Mouse (Mus musculus): Measurements from ENCODE around the gene Hpdl. TPM values are rescaled to one million over a fixed set of nuclear protein-coding genes. Genes with fewer than 3 reads are reported as not detected.

The Hpdl gene
- polyA plus RNA-seq, 1 experiment from 2014 or later, result 0.30 TPM

GRCm38 (mm10) chr4:116796442-116797110 lies 24.9 kb downstream of the Hpdl start:
- H3K4me1 ChIP-seq (replicated peaks), result no peaks in the 10 kb centered on the region; the same call in 1 of the 2 replicates
- no peak overlapping the region for H3K9ac ChIP-seq
- 0 out of 2 replicates have a peak, but pooled peaks cover 4% of the 10 kb centered on the region for H3K36me3 ChIP-seq (replicated peaks)
- H3K9me3 ChIP-seq (replicated peaks), result no peaks in the 10 kb centered on the region
- no peak overlapping the region for H3K27ac ChIP-seq (replicated peaks)
- no peaks in the 10 kb centered on the region for H3K27me3 ChIP-seq
- no peak overlapping the region for H3K4me2 ChIP-seq
- H3K4me3 ChIP-seq (replicated peaks), result no peak overlapping the region
- ATAC-seq (ENCODE audit: insufficient read depth), result no peak
- WGBS (ENCODE audit: insufficient replicate concordance), result 53% methylated on average over 1 of the region's 1 CpGs

GRCm38 (mm10) chr4:116794273-116794672 lies 27.2 kb downstream of the Hpdl start:
- Histone ChIP-seq H3K27me3 (no peaks in the 10 kb centered on the region), H3K9me3 (replicated peaks) (no peaks in the 10 kb centered on the region), H3K36me3 (replicated peaks) (no peaks in the 10 kb centered on the region), H3K9ac (no peak overlapping the region), H3K4me2 (no peak overlapping the region), H3K4me1 (replicated peaks) (no peaks in the 10 kb centered on the region; the same call in 1 of the 2 replicates), H3K27ac (replicated peaks) (no peak overlapping the region), H3K4me3 (replicated peaks) (no peak overlapping the region)
- ATAC-seq (ENCODE audit: insufficient read depth), result no peak
- WGBS (ENCODE audit: insufficient replicate concordance), result 65% methylated on average over 2 of the region's 2 CpGs

GRCm38 (mm10) chr4:116792453-116792852 lies 29.1 kb downstream of the Hpdl start:
- H3K4me3 ChIP-seq (replicated peaks), result no peak overlapping the region
- no peak overlapping the region for H3K9ac ChIP-seq
- 72% methylated on average over 8 of the region's 8 CpGs for WGBS (ENCODE audit: insufficient replicate concordance)
- no peak overlapping the region for H3K27ac ChIP-seq (replicated peaks)
- H3K36me3 ChIP-seq (replicated peaks), result no peaks in the 10 kb centered on the region
- ATAC-seq (ENCODE audit: insufficient read depth), result no peak
- H3K4me1 ChIP-seq (replicated peaks), result peaks cover 7% of the 10 kb centered on the region
- no peaks in the 10 kb centered on the region for H3K9me3 ChIP-seq (replicated peaks)
- H3K4me2 ChIP-seq, result no peak overlapping the region
- no peaks in the 10 kb centered on the region for H3K27me3 ChIP-seq

GRCm38 (mm10) chr4:116788956-116789355 lies 32.6 kb downstream of the Hpdl start:
- no peak overlapping the region for H3K4me2 ChIP-seq
- no peak overlapping the region for H3K4me3 ChIP-seq (replicated peaks)
- H3K27ac ChIP-seq (replicated peaks), result peak overlapping the region; percentile 39; the same call in 1 of the 2 replicates
- H3K36me3 ChIP-seq (replicated peaks), result no peaks in the 10 kb centered on the region
- H3K27me3 ChIP-seq, result no peaks in the 10 kb centered on the region
- 14% methylated on average over 3 of the region's 3 CpGs for WGBS (ENCODE audit: insufficient replicate concordance)
- no peak overlapping the region for H3K9ac ChIP-seq
- peaks cover 7% of the 10 kb centered on the region for H3K4me1 ChIP-seq (replicated peaks)
- H3K9me3 ChIP-seq (replicated peaks), result no peaks in the 10 kb centered on the region
- no peak for ATAC-seq (ENCODE audit: insufficient read depth)

GRCm38 (mm10) chr4:116787985-116788760 lies 33.3 kb downstream of the Hpdl start:
- peaks cover 7% of the 10 kb centered on the region for H3K4me1 ChIP-seq (replicated peaks)
- H3K27ac ChIP-seq (replicated peaks), result 0 out of 2 replicates have a peak overlapping the region, but pooled peaks have one; percentile 39
- no peaks in the 10 kb centered on the region for H3K27me3 ChIP-seq
- H3K9ac ChIP-seq, result no peak overlapping the region
- ATAC-seq (ENCODE audit: insufficient read depth), result peak; percentile 42
- WGBS (ENCODE audit: insufficient replicate concordance), result 17% methylated on average over 7 of the region's 7 CpGs
- no peak overlapping the region for H3K4me3 ChIP-seq (replicated peaks)
- no peaks in the 10 kb centered on the region for H3K9me3 ChIP-seq (replicated peaks)
- H3K36me3 ChIP-seq (replicated peaks), result no peaks in the 10 kb centered on the region
- H3K4me2 ChIP-seq, result no peak overlapping the region

- H3K9me3 ChIP-seq (replicated peaks), result no peaks in the 10 kb centered on the region
- H3K36me3 ChIP-seq (replicated peaks), result no peaks in the 10 kb centered on the region
- H3K4me3 ChIP-seq (replicated peaks), result no peak overlapping the region
- no peak overlapping the region for H3K27ac ChIP-seq (replicated peaks)
- H3K9ac ChIP-seq, result no peak overlapping the region
- peaks cover 7% of the 10 kb centered on the region for H3K4me1 ChIP-seq (replicated peaks)
- 62% methylated on average over 1 of the region's 1 CpGs for WGBS (ENCODE audit: insufficient replicate concordance)
- no peak for ATAC-seq (ENCODE audit: insufficient read depth)
- H3K27me3 ChIP-seq, result no peaks in the 10 kb centered on the region
- no peak overlapping the region for H3K4me2 ChIP-seq
These were observed 34.9 kb downstream of the Hpdl start for GRCm38 (mm10) chr4:116786587-116786986.

- ATAC-seq (ENCODE audit: insufficient read depth), result no peak
- no peaks in the 10 kb centered on the region for H3K9me3 ChIP-seq (replicated peaks)
- no peak overlapping the region for H3K4me3 ChIP-seq (replicated peaks)
- H3K4me2 ChIP-seq, result no peak overlapping the region
- WGBS (ENCODE audit: insufficient replicate concordance), result 66% methylated on average over 8 of the region's 8 CpGs
- no peaks in the 10 kb centered on the region for H3K36me3 ChIP-seq (replicated peaks)
- H3K9ac ChIP-seq, result no peak overlapping the region
- no peaks in the 10 kb centered on the region for H3K4me1 ChIP-seq (replicated peaks)
- H3K27ac ChIP-seq (replicated peaks), result no peak overlapping the region
- H3K27me3 ChIP-seq, result no peaks in the 10 kb centered on the region
These were observed 39.3 kb downstream of the Hpdl start for GRCm38 (mm10) chr4:116782171-116782570.

GRCm38 (mm10) chr4:116781366-116781765 lies 40.1 kb downstream of the Hpdl start:
- Histone ChIP-seq H3K4me3 (replicated peaks) (no peak overlapping the region), H3K4me2 (no peak overlapping the region), H3K27ac (replicated peaks) (no peak overlapping the region), H3K9ac (no peak overlapping the region), H3K9me3 (replicated peaks) (no peaks in the 10 kb centered on the region), H3K36me3 (replicated peaks) (no peaks in the 10 kb centered on the region), H3K27me3 (no peaks in the 10 kb centered on the region), H3K4me1 (replicated peaks) (no peaks in the 10 kb centered on the region)
- 40% methylated on average over 2 of the region's 2 CpGs for WGBS (ENCODE audit: insufficient replicate concordance)
- no peak for ATAC-seq (ENCODE audit: insufficient read depth)

- Histone ChIP-seq H3K4me2 (no peak overlapping the region), H3K9me3 (replicated peaks) (no peaks in the 10 kb centered on the region), H3K4me1 (replicated peaks) (no peaks in the 10 kb centered on the region), H3K4me3 (replicated peaks) (no peak overlapping the region), H3K36me3 (replicated peaks) (no peaks in the 10 kb centered on the region), H3K9ac (no peak overlapping the region), H3K27me3 (no peaks in the 10 kb centered on the region), H3K27ac (replicated peaks) (no peak overlapping the region)
- no peak for ATAC-seq (ENCODE audit: insufficient read depth)
- WGBS (ENCODE audit: insufficient replicate concordance), result 42% methylated on average over 2 of the region's 2 CpGs
These were observed 41.0 kb downstream of the Hpdl start for GRCm38 (mm10) chr4:116780541-116780940.

- Histone ChIP-seq H3K27ac (replicated peaks) (no peak overlapping the region), H3K9ac (no peak overlapping the region), H3K4me2 (no peak overlapping the region), H3K9me3 (replicated peaks) (no peaks in the 10 kb centered on the region), H3K4me1 (replicated peaks) (no peaks in the 10 kb centered on the region), H3K4me3 (replicated peaks) (no peak overlapping the region), H3K36me3 (replicated peaks) (no peaks in the 10 kb centered on the region), H3K27me3 (no peaks in the 10 kb centered on the region)
- 60% methylated on average over 3 of the region's 3 CpGs for WGBS (ENCODE audit: insufficient replicate concordance)
- ATAC-seq (ENCODE audit: insufficient read depth), result no peak
These were observed 44.4 kb downstream of the Hpdl start for GRCm38 (mm10) chr4:116777079-116777478.

- Histone ChIP-seq H3K27ac (replicated peaks) (no peak overlapping the region), H3K4me3 (replicated peaks) (no peak overlapping the region), H3K27me3 (no peaks in the 10 kb centered on the region), H3K36me3 (replicated peaks) (no peaks in the 10 kb centered on the region), H3K4me1 (replicated peaks) (no peaks in the 10 kb centered on the region), H3K9me3 (replicated peaks) (no peaks in the 10 kb centered on the region), H3K9ac (no peak overlapping the region), H3K4me2 (no peak overlapping the region)
- WGBS (ENCODE audit: insufficient replicate concordance), result 65% methylated on average over 5 of the region's 5 CpGs
- ATAC-seq (ENCODE audit: insufficient read depth), result no peak
These were observed 45.1 kb downstream of the Hpdl start for GRCm38 (mm10) chr4:116776391-116776790.

Measured in liver, embryonic 15.5 days (tissue).